In genomic region chr4:134883266-134883665, GRCm38 (mm10) we compare ENCODE assay signal across 9 mouse cellular contexts. TPM values are rescaled to one million over a fixed set of nuclear protein-coding genes. Genes with fewer than 3 reads are reported as not detected.
DNase-seq lines count a peak whose midpoint lies in the region; ATAC-seq and TF ChIP-seq lines count a peak whose summit lies in the region.
"Had no signal": no experiment of that assay in that cellular context is flagged by ENCODE, and none has a peak within 500 bp of the region (broad histone marks: within the 10 kb centered on the region; RNA-seq: fewer than 3 reads in every experiment).

No protein-coding gene starts in this region.

- no peak overlapping the region for H3K4me2 ChIP-seq in forebrain, embryonic 14.5 days (ENCODE audit: low read length)
- H3K4me2 ChIP-seq in forebrain, embryonic 15.5 days (replicated peaks): no peak overlapping the region
- H3K4me2 ChIP-seq in liver, postnatal 0 days (ENCODE audit: low read depth, low read length): no peak overlapping the region
- H3K4me2 ChIP-seq: lung, embryonic 15.5 days had no signal

- H3K4me1 ChIP-seq in forebrain, embryonic 14.5 days (ENCODE audit: control insufficient read depth, insufficient read depth, low read length): no peaks in the 10 kb centered on the region
- peaks cover 7% of the 10 kb centered on the region; the same call in 1 of the 2 replicates for H3K4me1 ChIP-seq in forebrain, embryonic 15.5 days
- H3K4me1 ChIP-seq in liver, postnatal 0 days (ENCODE audit: insufficient read depth): peaks cover 4% of the 10 kb centered on the region; the same call in 1 of the 2 replicates

- 30% methylated on average over 7 of the region's 7 CpGs for WGBS in forebrain, embryonic 14.5 days
- 32% methylated on average over 7 of the region's 7 CpGs for WGBS in forebrain, embryonic 15.5 days
- 34% methylated on average over 7 of the region's 7 CpGs for WGBS in liver, postnatal 0 days (ENCODE audit: insufficient replicate concordance)

- no peak overlapping the region for H3K27ac ChIP-seq in forebrain, embryonic 14.5 days (ENCODE audit: low read depth, low read length)
- H3K27ac ChIP-seq in forebrain, embryonic 15.5 days (replicated peaks): no peak overlapping the region
- H3K27ac ChIP-seq in liver, postnatal 0 days (ENCODE audit: low read depth): no peak overlapping the region
- H3K27ac ChIP-seq: lung, embryonic 15.5 days had no signal

- DNase-seq in forebrain, embryonic 14.5 days (ENCODE audit: low spot score): peak; percentile 18
- DNase-seq in urinary bladder, postnatal 25 days (ENCODE audit: low spot score): peak; percentile 35
- no peak for DNase-seq in urinary bladder, postnatal 4 days (ENCODE audit: low spot score in 2 of 2)
- peak; percentile 74 for DNase-seq in liver, postnatal 0 days
- peak; percentile 70 for DNase-seq in splenic B cell, adult 2 months (ENCODE audit: low read depth, low spot score)
- DNase-seq in right cerebral cortex, postnatal 10 days (ENCODE audit: low spot score in 2 of 2): no peak

- H3K4me3 ChIP-seq in forebrain, embryonic 14.5 days (ENCODE audit: low read depth, low read length): no peak overlapping the region
- H3K4me3 ChIP-seq in forebrain, embryonic 15.5 days: no peak overlapping the region
- no peak overlapping the region for H3K4me3 ChIP-seq in liver, postnatal 0 days (ENCODE audit: low read depth, low read length)
- H3K4me3 ChIP-seq: lung, embryonic 15.5 days had no signal

- no peaks in the 10 kb centered on the region for H3K9me3 ChIP-seq in forebrain, embryonic 14.5 days (replicated peaks; ENCODE audit: control insufficient read depth, low read length)
- H3K9me3 ChIP-seq in forebrain, embryonic 15.5 days: no peaks in the 10 kb centered on the region
- H3K9me3 ChIP-seq in liver, postnatal 0 days (ENCODE audit: low read length): no peaks in the 10 kb centered on the region
- H3K9me3 ChIP-seq: lung, embryonic 15.5 days had no signal

- H3K9ac ChIP-seq in forebrain, embryonic 14.5 days (ENCODE audit: low read length): no peak overlapping the region
- no peak overlapping the region for H3K9ac ChIP-seq in forebrain, embryonic 15.5 days (replicated peaks)
- no peak overlapping the region for H3K9ac ChIP-seq in liver, postnatal 0 days (replicated peaks)
- H3K9ac ChIP-seq: lung, embryonic 15.5 days had no signal

- H3K36me3 ChIP-seq in forebrain, embryonic 14.5 days (ENCODE audit: control insufficient read depth, insufficient read depth, low read length): no peaks in the 10 kb centered on the region
- H3K36me3 ChIP-seq in forebrain, embryonic 15.5 days: no peaks in the 10 kb centered on the region
- peaks cover 47% of the 10 kb centered on the region for H3K36me3 ChIP-seq in liver, postnatal 0 days (replicated peaks; ENCODE audit: insufficient read depth, low read length)
- H3K36me3 ChIP-seq in splenic B cell, adult 2 months (ENCODE audit: control insufficient read depth, insufficient read depth, low read length, poor library complexity, severe bottlenecking): no peaks in the 10 kb centered on the region
- H3K36me3 ChIP-seq: lung, embryonic 15.5 days had no signal

- no peak for ATAC-seq in forebrain, embryonic 14.5 days
- ATAC-seq in forebrain, embryonic 15.5 days (replicated peaks): no peak
- peak; percentile 68 for ATAC-seq in erythroblast, adult 5-6 weeks (replicated peaks; ENCODE audit: low FRiP score, poor library complexity, severe bottlenecking)
- ATAC-seq in liver, postnatal 0 days: peak; percentile 44; the same call in 1 of the 2 replicates

- TF ChIP-seq EP300 in liver, postnatal 0 days (IDR thresholded peaks at IDR 0.05; ENCODE audit: low read depth): no peak

- H3K27me3 ChIP-seq in forebrain, embryonic 14.5 days (replicated peaks; ENCODE audit: control insufficient read depth, insufficient read depth, low read length): no peaks in the 10 kb centered on the region
- no peaks in the 10 kb centered on the region for H3K27me3 ChIP-seq in forebrain, embryonic 15.5 days
- H3K27me3 ChIP-seq in liver, postnatal 0 days (ENCODE audit: insufficient read depth, low read length): no peaks in the 10 kb centered on the region
- no peaks in the 10 kb centered on the region for H3K27me3 ChIP-seq in splenic B cell, adult 2 months (ENCODE audit: control insufficient read depth, insufficient read depth, low read length, poor library complexity, severe bottlenecking)
- H3K27me3 ChIP-seq: lung, embryonic 15.5 days had no signal

- peak; percentile 85 for TF ChIP-seq CTCF in liver, postnatal 0 days (IDR thresholded peaks at IDR 0.05; ENCODE audit: low read depth)

RNA-seq across cellular contexts. Expression of gene Rhd, which starts 18.9 kb away (rescaled TPM):
- 0.85 and 0.99 TPM in 2 replicates for polyA plus RNA-seq in forebrain, embryonic 14.5 days (2014; fragmentation: Nextera tagmentation; extraction: Ambion mirVana)
- 0.41 and 0.47 TPM in 2 replicates for polyA plus RNA-seq in forebrain, embryonic 15.5 days (2015; fragmentation: Nextera tagmentation; extraction: Ambion mirVana)
- total RNA-seq in erythroblast, adult 5-6 weeks (2015; ENCODE audit: low replicate concordance): 408 and 436 TPM in 2 replicates
- total RNA-seq in erythroblast, adult 5-6 weeks (2017; ENCODE audit: low replicate concordance): 820 and 839 TPM in 2 replicates
- 207 and 214 TPM in 2 replicates for polyA plus RNA-seq in liver, postnatal 0 days (2015; fragmentation: Nextera tagmentation; extraction: Ambion mirVana)

RNA-seq across cellular contexts. Expression of gene Maco1, which starts 30.1 kb away (rescaled TPM):
- 81.9 and 92.5 TPM in 2 replicates for polyA plus RNA-seq in forebrain, embryonic 14.5 days (2014; fragmentation: Nextera tagmentation; extraction: Ambion mirVana)
- polyA plus RNA-seq in forebrain, embryonic 15.5 days (2015; fragmentation: Nextera tagmentation; extraction: Ambion mirVana): 111 and 112 TPM in 2 replicates
- 13.0 and 19.4 TPM in 2 replicates for total RNA-seq in erythroblast, adult 5-6 weeks (2015; ENCODE audit: low replicate concordance)
- total RNA-seq in erythroblast, adult 5-6 weeks (2017; ENCODE audit: low replicate concordance): 36.0 and 39.9 TPM in 2 replicates
- polyA plus RNA-seq in liver, postnatal 0 days (2015; fragmentation: Nextera tagmentation; extraction: Ambion mirVana): 13.6 and 14.6 TPM in 2 replicates

RNA-seq across cellular contexts. Expression of gene Tmem50a, which starts 31.6 kb away (rescaled TPM):
- polyA plus RNA-seq in forebrain, embryonic 14.5 days (2014; fragmentation: Nextera tagmentation; extraction: Ambion mirVana): 166 and 178 TPM in 2 replicates
- 193 and 194 TPM in 2 replicates for polyA plus RNA-seq in forebrain, embryonic 15.5 days (2015; fragmentation: Nextera tagmentation; extraction: Ambion mirVana)
- total RNA-seq in erythroblast, adult 5-6 weeks (2015; ENCODE audit: low replicate concordance): 150 and 151 TPM in 2 replicates
- total RNA-seq in erythroblast, adult 5-6 weeks (2017; ENCODE audit: low replicate concordance): 200 and 208 TPM in 2 replicates
- 87.6 and 88.5 TPM in 2 replicates for polyA plus RNA-seq in liver, postnatal 0 days (2015; fragmentation: Nextera tagmentation; extraction: Ambion mirVana)

RNA-seq across cellular contexts. Expression of gene Rsrp1, which starts 40.1 kb away (rescaled TPM):
- 363 and 474 TPM in 2 replicates for polyA plus RNA-seq in forebrain, embryonic 14.5 days (2014; fragmentation: Nextera tagmentation; extraction: Ambion mirVana)
- 555 and 574 TPM in 2 replicates for polyA plus RNA-seq in forebrain, embryonic 15.5 days (2015; fragmentation: Nextera tagmentation; extraction: Ambion mirVana)
- total RNA-seq in erythroblast, adult 5-6 weeks (2015; ENCODE audit: low replicate concordance): 2,585 and 2,588 TPM in 2 replicates
- total RNA-seq in erythroblast, adult 5-6 weeks (2017; ENCODE audit: low replicate concordance): 1,104 and 1,368 TPM in 2 replicates
- 185 and 225 TPM in 2 replicates for polyA plus RNA-seq in liver, postnatal 0 days (2015; fragmentation: Nextera tagmentation; extraction: Ambion mirVana)

RNA-seq across cellular contexts. Expression of gene Syf2, which starts 47.4 kb away (rescaled TPM):
- 68.1 and 72.7 TPM in 2 replicates for polyA plus RNA-seq in forebrain, embryonic 14.5 days (2014; fragmentation: Nextera tagmentation; extraction: Ambion mirVana)
- polyA plus RNA-seq in forebrain, embryonic 15.5 days (2015; fragmentation: Nextera tagmentation; extraction: Ambion mirVana): 75.1 and 77.3 TPM in 2 replicates
- 103 and 110 TPM in 2 replicates for total RNA-seq in erythroblast, adult 5-6 weeks (2015; ENCODE audit: low replicate concordance)
- total RNA-seq in erythroblast, adult 5-6 weeks (2017; ENCODE audit: low replicate concordance): 291 and 294 TPM in 2 replicates
- polyA plus RNA-seq in liver, postnatal 0 days (2015; fragmentation: Nextera tagmentation; extraction: Ambion mirVana): 46.9 and 52.9 TPM in 2 replicates

Comparison
In these comparisons a context has a peak if more than half of its experiments do, and no peak if none do; other contexts are left out.
1. DNase-seq: peak in forebrain, embryonic 14.5 days (single experiment), urinary bladder, postnatal 25 days (single experiment), liver, postnatal 0 days (single experiment) and splenic B cell, adult 2 months (single experiment); none in urinary bladder, postnatal 4 days (0 of 2) and right cerebral cortex, postnatal 10 days (0 of 2).
2. ATAC-seq: peak in erythroblast, adult 5-6 weeks (single experiment) and liver, postnatal 0 days (single experiment); none in forebrain, embryonic 14.5 days (single experiment) and forebrain, embryonic 15.5 days (single experiment).
3. RNA of gene Rhd, which starts 18.9 kb away (polyA plus RNA-seq): 207 to 214 TPM in liver, postnatal 0 days; 0.85 to 0.99 TPM in forebrain, embryonic 14.5 days and 0.41 to 0.47 TPM in forebrain, embryonic 15.5 days; every median in the first group is over 100 times any median in the second.